Mouse (Mus musculus): Measurements from ENCODE around the gene Slc12a6.

Slc12a6 gene

GRCm38 (mm10) chr2:112396649-112397048, 131.0 kb downstream of the Slc12a6 start:
- DNase-seq = no peak

GRCm38 (mm10) chr2:112407030-112407429, 141.4 kb downstream of the Slc12a6 start:
- no peak for DNase-seq
